8 mouse cellular contexts compared by ENCODE assay signal in genomic region chr10:21937222-21937605, GRCm38 (mm10). TPM values are rescaled to one million over a fixed set of nuclear protein-coding genes. Genes with fewer than 3 reads are reported as not detected.
DNase-seq lines count a peak whose midpoint lies in the region; ATAC-seq lines count a peak whose summit lies in the region.

No protein-coding gene starts in this region.

- H3K27ac ChIP-seq in forebrain, embryonic 11.5 days (ENCODE audit: low read depth, low read length), result no peak overlapping the region
- H3K27ac ChIP-seq in forebrain, embryonic 15.5 days (replicated peaks), result no peak overlapping the region
- no peak overlapping the region for H3K27ac ChIP-seq in stomach, embryonic 15.5 days

- 10% methylated on average over 9 of the region's 9 CpGs for WGBS in forebrain, embryonic 11.5 days
- 12% methylated on average over 9 of the region's 9 CpGs for WGBS in forebrain, embryonic 15.5 days
- 12% methylated on average over 9 of the region's 9 CpGs for WGBS in stomach, embryonic 15.5 days

- no peaks in the 10 kb centered on the region for H3K9me3 ChIP-seq in forebrain, embryonic 11.5 days (ENCODE audit: control insufficient read depth, low read length)
- H3K9me3 ChIP-seq in forebrain, embryonic 15.5 days, result no peaks in the 10 kb centered on the region
- H3K9me3 ChIP-seq in stomach, embryonic 15.5 days, result no peaks in the 10 kb centered on the region

- DNase-seq in forebrain, embryonic 11.5 days (ENCODE audit: low spot score), result peak; percentile 62
- peak; percentile 55 for DNase-seq in Muller cell, postnatal 12 days (ENCODE audit: inconsistent ontology term)
- DNase-seq in gastrocnemius, postnatal 10 days, result peak; percentile 48
- peak; percentile 74 for DNase-seq in kidney, postnatal 10 days
- no peak for DNase-seq in frontal cortex, postnatal 14 days (ENCODE audit: low spot score in 2 of 2)
- DNase-seq in frontal cortex, postnatal 10 days (ENCODE audit: low spot score in 2 of 2), result no peak

- H3K9ac ChIP-seq in forebrain, embryonic 11.5 days (ENCODE audit: low read length), result no peak overlapping the region
- no peak overlapping the region for H3K9ac ChIP-seq in forebrain, embryonic 15.5 days (replicated peaks)
- H3K9ac ChIP-seq in stomach, embryonic 15.5 days, result no peak overlapping the region

- no peaks in the 10 kb centered on the region for H3K36me3 ChIP-seq in forebrain, embryonic 11.5 days (ENCODE audit: control insufficient read depth, insufficient read depth, low read length)
- H3K36me3 ChIP-seq in forebrain, embryonic 15.5 days, result no peaks in the 10 kb centered on the region
- no peaks in the 10 kb centered on the region for H3K36me3 ChIP-seq in stomach, embryonic 15.5 days

- H3K4me1 ChIP-seq in forebrain, embryonic 11.5 days (replicated peaks; ENCODE audit: control insufficient read depth, insufficient read depth, low read length), result peaks cover 3% of the 10 kb centered on the region
- H3K4me1 ChIP-seq in forebrain, embryonic 15.5 days, result no peaks in the 10 kb centered on the region
- peaks cover 9% of the 10 kb centered on the region for H3K4me1 ChIP-seq in stomach, embryonic 15.5 days

- ATAC-seq in forebrain, embryonic 11.5 days (replicated peaks; ENCODE audit: low FRiP score), result no peak
- no peak for ATAC-seq in forebrain, embryonic 15.5 days (replicated peaks)
- ATAC-seq in stomach, embryonic 15.5 days (ENCODE audit: insufficient read depth, low FRiP score, low read depth), result peak; percentile 50; the same call in 1 of the 2 replicates

- H3K4me2 ChIP-seq in forebrain, embryonic 11.5 days (ENCODE audit: low read depth, low read length, severe bottlenecking), result 0 out of 2 replicates have a peak overlapping the region, but pooled peaks have one; percentile 5
- H3K4me2 ChIP-seq in forebrain, embryonic 15.5 days (replicated peaks), result no peak overlapping the region
- H3K4me2 ChIP-seq in stomach, embryonic 15.5 days, result peak overlapping the region; percentile 5; the same call in 1 of the 2 replicates

- no peaks in the 10 kb centered on the region for H3K27me3 ChIP-seq in forebrain, embryonic 11.5 days (ENCODE audit: control insufficient read depth, insufficient read depth, low read length)
- no peaks in the 10 kb centered on the region for H3K27me3 ChIP-seq in forebrain, embryonic 15.5 days
- no peaks in the 10 kb centered on the region for H3K27me3 ChIP-seq in stomach, embryonic 15.5 days (replicated peaks)

- H3K4me3 ChIP-seq in forebrain, embryonic 11.5 days (ENCODE audit: low read depth, low read length), result no peak overlapping the region
- H3K4me3 ChIP-seq in forebrain, embryonic 15.5 days, result no peak overlapping the region
- no peak overlapping the region for H3K4me3 ChIP-seq in stomach, embryonic 15.5 days (replicated peaks)

RNA-seq across cellular contexts. Expression of gene Sgk1, which starts 55.2 kb away (rescaled TPM):
- polyA plus RNA-seq in forebrain, embryonic 11.5 days (2014; fragmentation: Nextera tagmentation; extraction: Ambion mirVana), result 20.7 and 24.5 TPM in 2 replicates
- 27.1 and 28.7 TPM in 2 replicates for polyA plus RNA-seq in forebrain, embryonic 15.5 days (2015; fragmentation: Nextera tagmentation; extraction: Ambion mirVana)
- total RNA-seq in gastrocnemius, postnatal 10 days (2021), result 100 to 1,000 TPM in 1 of 2 experiments, 10 to 100 TPM in 1; 87.2 to 233 TPM
- 31.2 and 32.6 TPM in 2 replicates for polyA plus RNA-seq in stomach, embryonic 15.5 days (2015; fragmentation: Nextera tagmentation; extraction: Ambion mirVana)

Comparison
In these comparisons a context has a peak if more than half of its experiments do, and no peak if none do; other contexts are left out.
1. DNase-seq: peak in forebrain, embryonic 11.5 days (single experiment), Muller cell, postnatal 12 days (single experiment), gastrocnemius, postnatal 10 days (single experiment) and kidney, postnatal 10 days (single experiment); none in frontal cortex, postnatal 14 days (0 of 2) and frontal cortex, postnatal 10 days (0 of 2).